Mouse (Mus musculus) MEL (cell line): ENCODE measurements around the gene Tmem45a. TPM values are rescaled to one million over a fixed set of nuclear protein-coding genes. Genes with fewer than 3 reads are reported as not detected.
A peak's percentile ranks its signal among the peaks of the same experiment; 100 is the strongest.

Source experiments
- DNase-seq: peaks from one replicate; pipeline ENCODE4 v3.0.0; 2011; ENCODE audit warnings: low read depth, low spot score
- H3K27ac ChIP-seq: 2 replicates; pipeline ENCODE4 v1.5.1; 2012; ENCODE audit warnings: low read depth, mild to moderate bottlenecking, control low read depth, low read length, moderate library complexity; ENCODE audit not compliant: control insufficient read depth
- H3K27me3 ChIP-seq, 2 experiments: fragments of 150-350 bp in 1 of 2; sonication (generic) in 1 of 2; 2 replicates each; pipeline ENCODE4 v1.6.1; 2012; ENCODE audit warnings: low read length in 2 of 2, mild to moderate bottlenecking in 2 of 2, improper control_type of control experiment in 1 of 2, moderate library complexity in 1 of 2; ENCODE audit not compliant: insufficient read depth in 2 of 2, control insufficient read depth in 1 of 2
- H3K36me3 ChIP-seq, 2 experiments: 2 replicates each; pipeline ENCODE4 v1.6.1; 2012 to 2014; ENCODE audit warnings: low read length in 2 of 2, improper control_type of control experiment in 1 of 2, inconsistent platforms in 1 of 2, mild to moderate bottlenecking in 1 of 2; ENCODE audit not compliant: insufficient read depth in 2 of 2, control insufficient read depth in 1 of 2
- H3K4me1 ChIP-seq, 2 experiments: fragments of 150-350 bp in 1 of 2; sonication (generic) in 1 of 2; 2 replicates each; pipeline ENCODE4 v1.6.1; 2012; ENCODE audit warnings: low read length in 2 of 2, improper control_type of control experiment in 1 of 2, mild to moderate bottlenecking in 1 of 2; ENCODE audit not compliant: insufficient read depth in 2 of 2, control insufficient read depth in 1 of 2
- H3K4me3 ChIP-seq, 2 experiments: fragments of 150-350 bp in 1 of 2; sonication (generic) in 1 of 2; 2 replicates each; pipeline ENCODE4 v1.5.1; 2012; ENCODE audit warnings: low read depth in 2 of 2, low read length in 2 of 2, mild to moderate bottlenecking in 2 of 2, moderate library complexity in 2 of 2, control low read depth in 1 of 2, improper control_type of control experiment in 1 of 2; ENCODE audit not compliant: control insufficient read depth in 1 of 2, insufficient read depth in 1 of 2
- H3K79me2 ChIP-seq: 2 replicates; pipeline ENCODE4 v1.6.1; 2012; ENCODE audit warnings: mild to moderate bottlenecking, low read length, moderate library complexity; ENCODE audit not compliant: control insufficient read depth, poor library complexity, insufficient read depth
- H3K9ac ChIP-seq: 2 replicates; pipeline ENCODE4 v1.6.1; 2012; ENCODE audit warnings: low read depth, mild to moderate bottlenecking, control low read depth, low read length, moderate library complexity; ENCODE audit not compliant: control insufficient read depth, poor library complexity, severe bottlenecking
- H3K9me3 ChIP-seq: fragments of 150-350 bp; sonication (generic); replicated peaks from 2 replicates; pipeline ENCODE4 v1.6.1; 2012; ENCODE audit warnings: mild to moderate bottlenecking, low read length, improper control_type of control experiment, moderate library complexity; ENCODE audit not compliant: insufficient read depth
- BHLHE40 ChIP-seq: IDR thresholded peaks from 2 replicates; pipeline ENCODE4 v1.6.1; 2012; ENCODE audit warnings: low read depth, mild to moderate bottlenecking, inconsistent platforms, low read length, improper control_type of control experiment, borderline replicate concordance
- CHD1 ChIP-seq: IDR thresholded peaks from 2 replicates; pipeline ENCODE4 v1.6.1; 2012; ENCODE audit warnings: low read depth, mild to moderate bottlenecking, inconsistent platforms, low read length, improper control_type of control experiment
- CHD2 ChIP-seq: IDR thresholded peaks from 2 replicates; pipeline ENCODE4 v1.6.1; 2011; ENCODE audit warnings: low read length, improper control_type of control experiment
- CTCF ChIP-seq, 3 experiments: IDR thresholded peaks in 2 of 3; conservative IDR thresholded peaks in 1 of 3; 2 replicates each; pipeline ENCODE4 v1.5.1; 2011 to 2012; ENCODE audit warnings: low read length in 3 of 3, low read depth in 2 of 3, mild to moderate bottlenecking in 2 of 3, improper control_type of control experiment in 1 of 3, inconsistent platforms in 1 of 3, mixed read lengths in 1 of 3, moderate library complexity in 1 of 3; ENCODE audit not compliant: control insufficient read depth in 1 of 3, insufficient read depth in 1 of 3, poor library complexity in 1 of 3, severe bottlenecking in 1 of 3
- EP300 ChIP-seq, 2 experiments: IDR thresholded peaks; 2 replicates each; pipeline ENCODE4 v1.6.1; 2011; ENCODE audit warnings: improper control_type of control experiment in 2 of 2, low read length in 2 of 2, low read depth in 1 of 2, mild to moderate bottlenecking in 1 of 2
- ETS1 ChIP-seq: IDR thresholded peaks from 2 replicates; pipeline ENCODE4 v1.6.1; 2012; ENCODE audit warnings: low read depth, mild to moderate bottlenecking, inconsistent platforms, low read length, improper control_type of control experiment, moderate library complexity
- GABPA ChIP-seq: IDR thresholded peaks from 2 replicates; pipeline ENCODE4 v1.6.1; 2012; ENCODE audit warnings: low read depth, mild to moderate bottlenecking, inconsistent platforms, low read length, improper control_type of control experiment, moderate library complexity
- GATA1 ChIP-seq: IDR thresholded peaks from 2 replicates; pipeline ENCODE4 v1.6.1; 2011; ENCODE audit warnings: low read depth, low read length, improper control_type of control experiment
- JUND ChIP-seq: IDR thresholded peaks from 2 replicates; pipeline ENCODE4 v1.6.1; 2011; ENCODE audit warnings: low read depth, mild to moderate bottlenecking, improper control_type of control experiment, low read length
- MAX ChIP-seq: IDR thresholded peaks from 2 replicates; pipeline ENCODE4 v1.6.1; 2011; ENCODE audit warnings: low read length, improper control_type of control experiment
- MXI1 ChIP-seq: IDR thresholded peaks from 2 replicates; pipeline ENCODE4 v1.6.1; 2011; ENCODE audit warnings: mild to moderate bottlenecking, low read depth, low read length, improper control_type of control experiment
- MYB ChIP-seq: IDR thresholded peaks from 2 replicates; pipeline ENCODE4 v1.6.1; 2011; ENCODE audit warnings: mild to moderate bottlenecking, low read depth, low read length, improper control_type of control experiment
- MYC ChIP-seq: IDR thresholded peaks from 2 replicates; pipeline ENCODE4 v1.6.1; 2011; ENCODE audit warnings: low read depth, mild to moderate bottlenecking, low read length, improper control_type of control experiment, moderate library complexity
- POLR2A ChIP-seq, 2 experiments: IDR thresholded peaks; 2 replicates each; pipeline ENCODE4 v1.6.1; 2011 to 2012; ENCODE audit warnings: low read length in 2 of 2, mild to moderate bottlenecking in 2 of 2, control low read depth in 1 of 2, improper control_type of control experiment in 1 of 2, low read depth in 1 of 2, moderate library complexity in 1 of 2; ENCODE audit not compliant: control insufficient read depth in 1 of 2, insufficient read depth in 1 of 2, poor library complexity in 1 of 2
- POLR2AphosphoS2 ChIP-seq: IDR thresholded peaks from 2 replicates; pipeline ENCODE4 v1.6.1; 2011; ENCODE audit warnings: low read length, improper control_type of control experiment
- POLR2AphosphoS5 ChIP-seq: IDR thresholded peaks from 2 replicates; pipeline ENCODE4 v1.6.1; 2012; ENCODE audit warnings: low read depth, borderline replicate concordance, mild to moderate bottlenecking, inconsistent platforms, low read length, moderate library complexity, mixed read lengths
- RAD21 ChIP-seq: IDR thresholded peaks from 2 replicates; pipeline ENCODE4 v1.6.1; 2011; ENCODE audit warnings: mild to moderate bottlenecking, low read depth, low read length, improper control_type of control experiment
- RCOR1 ChIP-seq: IDR thresholded peaks from 2 replicates; pipeline ENCODE4 v1.6.1; 2012; ENCODE audit warnings: low read depth, mild to moderate bottlenecking, inconsistent platforms, low read length, improper control_type of control experiment
- SMC3 ChIP-seq: IDR thresholded peaks from 2 replicates; pipeline ENCODE4 v1.6.1; 2011; ENCODE audit warnings: low read depth, low read length, improper control_type of control experiment
- TAL1 ChIP-seq: IDR thresholded peaks from 2 replicates; pipeline ENCODE4 v1.6.1; 2012; ENCODE audit warnings: mild to moderate bottlenecking, inconsistent platforms, low read length, moderate library complexity, mixed read lengths
- TBP ChIP-seq: IDR thresholded peaks from 2 replicates; pipeline ENCODE4 v1.8.0; 2011; ENCODE audit warnings: low read depth, low read length, improper control_type of control experiment
- TCF12 ChIP-seq: IDR thresholded peaks from 2 replicates; pipeline ENCODE4 v1.6.1; 2014; ENCODE audit warnings: low read depth, mild to moderate bottlenecking, inconsistent platforms, low read length, improper control_type of control experiment, moderate library complexity
- UBTF ChIP-seq: IDR thresholded peaks from 2 replicates; pipeline ENCODE4 v1.6.1; 2012; ENCODE audit warnings: low read depth, mild to moderate bottlenecking, inconsistent platforms, low read length, improper control_type of control experiment, moderate library complexity, borderline replicate concordance; ENCODE audit not compliant: insufficient read depth
- USF1 ChIP-seq: IDR thresholded peaks from 2 replicates; pipeline ENCODE4 v1.6.1; 2014; ENCODE audit warnings: low read depth, mild to moderate bottlenecking, inconsistent platforms, low read length, improper control_type of control experiment, moderate library complexity
- ZKSCAN1 ChIP-seq: IDR thresholded peaks from 2 replicates; pipeline ENCODE4 v1.6.1; 2012; ENCODE audit warnings: low read depth, mild to moderate bottlenecking, inconsistent platforms, low read length, improper control_type of control experiment, moderate library complexity
- ZNF384 ChIP-seq: IDR thresholded peaks from 2 replicates; pipeline ENCODE4 v1.6.1; 2012; ENCODE audit warnings: low read depth, mild to moderate bottlenecking, inconsistent platforms, low read length, improper control_type of control experiment
- polyA plus RNA-seq, 2 experiments: library from polyadenylated mRNA; stranded (reverse) in 1 of 2; unstranded in 1 of 2; fragments of >175 nt in 1 of 2; fragments of >200 nt in 1 of 2; gene quantifications; 2 replicates each; pipeline versions ENCODE4 v1.2.1 to v1.2.4; 2012; ENCODE audit warnings: low replicate concordance in 2 of 2, low read depth in 1 of 2; ENCODE audit not compliant: insufficient read length in 2 of 2, insufficient read depth in 1 of 2, missing spikeins in 1 of 2
- total RNA-seq: library from RNA; depleted of rRNA; stranded (reverse); fragments of 300-350 nt; gene quantifications from 2 replicates; pipeline ENCODE4 v1.2.3, GENCODE M21; 2012

Gene Tmem45a
- total and polyA plus RNA-seq, 3 experiments = not detected

DNA sequence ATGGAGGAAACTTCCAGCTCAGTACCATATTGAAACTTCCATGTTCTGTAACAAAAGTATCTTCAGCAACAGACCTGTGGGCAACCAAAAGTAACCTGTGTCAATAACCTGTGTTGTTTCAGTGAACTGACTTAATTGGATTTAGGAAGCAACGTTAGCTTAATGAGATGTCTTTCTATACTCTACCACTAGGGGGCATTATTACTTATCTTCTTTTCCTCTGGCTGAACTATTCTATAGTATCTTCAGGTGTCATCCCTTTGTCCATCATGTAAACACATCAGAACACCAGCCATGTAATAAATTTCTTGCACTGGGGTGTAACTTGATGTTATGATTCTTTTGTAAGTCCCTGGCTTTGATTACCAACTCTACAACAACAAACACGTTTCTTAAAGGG lies 85.5 kb downstream of the Tmem45a start:
- H3K79me2 ChIP-seq = no peaks in the 10 kb centered on the region
- TF ChIP-seq CTCF (IDR thresholded peaks at IDR 0.05 in 2 of 3, conservative IDR thresholded peaks at IDR 0.05 in 1 of 3; ENCODE audit: control insufficient read depth in 1 of 3, insufficient read depth in 1 of 3, low read depth in 2 of 3, low read length in 3 of 3, poor library complexity in 1 of 3, severe bottlenecking in 1 of 3) (peak in 2 of 3 experiments; percentile 45 to 57; a peak in 4 of 6 replicates), SMC3 (no peak)
- H3K4me1 ChIP-seq = peaks cover 13 to 34% of the 10 kb centered on the region in 2 experiments
- no peaks in the 10 kb centered on the region; a peak in 1 of 4 replicates for H3K27me3 ChIP-seq
- peak overlapping the region in 1 of 2 experiments; percentile 21; a peak in 1 of 4 replicates for H3K4me3 ChIP-seq
- H3K27ac ChIP-seq = peak overlapping the region; percentile 80; the same call in 1 of the 2 replicates
- H3K9me3 ChIP-seq = no peaks in the 10 kb centered on the region
- peaks cover 0 to 41% of the 10 kb centered on the region in 2 experiments; a peak in 2 of 4 replicates for H3K36me3 ChIP-seq
- no peak overlapping the region for H3K9ac ChIP-seq
- DNase-seq = peak; percentile 58

DNA sequence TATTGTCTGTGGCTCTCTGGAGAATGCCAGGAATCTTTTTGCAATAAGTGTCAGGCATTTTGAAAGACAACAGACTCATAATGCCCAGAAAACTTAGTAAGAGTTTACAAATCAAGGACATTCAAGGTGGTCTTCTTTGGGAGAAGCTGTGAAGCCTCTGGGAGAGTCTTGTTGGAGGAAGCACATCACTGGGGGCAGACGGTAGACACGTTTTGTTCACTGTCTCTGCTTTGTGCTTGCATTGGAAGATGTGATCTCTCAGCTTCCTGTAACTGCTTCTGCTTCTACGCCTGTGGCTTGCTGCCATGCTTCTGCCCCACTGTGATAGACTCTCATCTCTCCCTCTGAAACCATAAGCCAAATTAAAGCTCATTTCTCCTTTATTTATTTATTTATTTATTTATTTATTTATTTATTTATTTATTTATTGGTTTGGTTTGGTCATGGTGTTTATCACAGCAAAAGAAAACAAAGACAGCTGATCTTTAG lies 86.4 kb downstream of the Tmem45a start:
- Histone ChIP-seq H3K9ac (no peak overlapping the region), H3K27ac (peak overlapping the region; percentile 73)
- DNase-seq = peak; percentile 85
- 0 out of 2 replicates have a peak, but pooled peaks have one; percentile 32 for TF ChIP-seq TBP
- peak; percentile 80; the same call in 1 of the 2 replicates for TF ChIP-seq TCF12
- TF ChIP-seq CHD2 = no peak
- peak; percentile 60 for TF ChIP-seq TAL1
- TF ChIP-seq GATA1 = peak; percentile 71
- peak; percentile 62 for TF ChIP-seq ETS1
- peak; percentile 61 to 73 for TF ChIP-seq EP300 (IDR thresholded peaks at IDR 0.05; ENCODE audit: low read depth in 1 of 2, low read length in 2 of 2)
- 0 out of 2 replicates have a peak, but pooled peaks have one; percentile 35 for TF ChIP-seq MYC
- TF ChIP-seq POLR2A (IDR thresholded peaks at IDR 0.05; ENCODE audit: control insufficient read depth in 1 of 2, insufficient read depth in 1 of 2, low read depth in 1 of 2, low read length in 2 of 2, poor library complexity in 1 of 2) = 0 out of 4 replicates have a peak, but pooled peaks of 1 of the 2 experiments have one; percentile 35
- no peak for TF ChIP-seq ZKSCAN1
- no peak for TF ChIP-seq USF1
- TF ChIP-seq, all 39 proteins: peak for 8
- H3K9me3 ChIP-seq = no peaks in the 10 kb centered on the region
- peaks cover 6% of the 10 kb centered on the region for H3K79me2 ChIP-seq
- H3K27me3 ChIP-seq = no peaks in the 10 kb centered on the region; a peak in 1 of 4 replicates
- peaks cover 0 to 41% of the 10 kb centered on the region in 2 experiments; a peak in 2 of 4 replicates for H3K36me3 ChIP-seq
- H3K4me3 ChIP-seq = no peak overlapping the region
- peaks cover 13 to 34% of the 10 kb centered on the region in 2 experiments for H3K4me1 ChIP-seq

DNA sequence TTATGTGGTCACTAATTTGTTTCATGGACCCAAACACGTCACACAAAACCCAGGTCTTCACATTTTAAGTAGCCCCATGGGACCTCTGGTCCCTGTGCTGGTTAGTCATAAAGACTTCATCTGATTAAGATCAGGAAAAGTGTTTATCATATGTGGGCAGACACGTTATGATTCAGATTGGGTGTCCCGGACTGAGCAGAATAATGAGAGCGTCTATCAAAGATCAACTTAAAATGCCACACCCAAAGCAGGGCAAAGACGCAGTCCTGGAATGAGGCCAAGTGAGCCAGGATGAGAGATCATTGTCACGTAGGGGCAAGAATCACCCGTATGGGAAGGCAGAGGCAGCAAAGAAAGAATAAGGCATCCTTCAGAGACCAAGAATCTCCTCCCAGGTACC lies 87.1 kb downstream of the Tmem45a start:
- H3K79me2 ChIP-seq = peaks cover 9% of the 10 kb centered on the region
- H3K27ac ChIP-seq = peak overlapping the region; percentile 73
- peaks cover 13 to 34% of the 10 kb centered on the region in 2 experiments for H3K4me1 ChIP-seq
- peak; percentile 69 for DNase-seq
- H3K27me3 ChIP-seq = no peaks in the 10 kb centered on the region; a peak in 1 of 4 replicates
- no peak overlapping the region for H3K9ac ChIP-seq
- no peaks in the 10 kb centered on the region for H3K9me3 ChIP-seq
- peaks cover 0 to 41% of the 10 kb centered on the region in 2 experiments; a peak in 2 of 4 replicates for H3K36me3 ChIP-seq
- peak overlapping the region; percentile 6 to 40; a peak in 3 of 4 replicates for H3K4me3 ChIP-seq
- TF ChIP-seq CHD1 = no peak
- TF ChIP-seq GATA1 = peak; percentile 74
- TF ChIP-seq POLR2AphosphoS2 = no peak
- peak; percentile 86 for TF ChIP-seq RCOR1
- TF ChIP-seq MAX = no peak
- TF ChIP-seq UBTF = no peak
- no peak for TF ChIP-seq POLR2AphosphoS5
- no peak for TF ChIP-seq MXI1
- peak; percentile 61 for TF ChIP-seq TCF12
- TF ChIP-seq ETS1 = peak; percentile 61
- TF ChIP-seq ZNF384 = no peak
- no peak for TF ChIP-seq JUND
- no peak for TF ChIP-seq ZKSCAN1
- TF ChIP-seq BHLHE40 = no peak
- no peak for TF ChIP-seq GABPA
- TF ChIP-seq MYB = no peak
- TF ChIP-seq RAD21 = no peak
- no peak for TF ChIP-seq TBP
